ENCODE assay signal across 8 mouse cellular contexts in the genomic region with DNA sequence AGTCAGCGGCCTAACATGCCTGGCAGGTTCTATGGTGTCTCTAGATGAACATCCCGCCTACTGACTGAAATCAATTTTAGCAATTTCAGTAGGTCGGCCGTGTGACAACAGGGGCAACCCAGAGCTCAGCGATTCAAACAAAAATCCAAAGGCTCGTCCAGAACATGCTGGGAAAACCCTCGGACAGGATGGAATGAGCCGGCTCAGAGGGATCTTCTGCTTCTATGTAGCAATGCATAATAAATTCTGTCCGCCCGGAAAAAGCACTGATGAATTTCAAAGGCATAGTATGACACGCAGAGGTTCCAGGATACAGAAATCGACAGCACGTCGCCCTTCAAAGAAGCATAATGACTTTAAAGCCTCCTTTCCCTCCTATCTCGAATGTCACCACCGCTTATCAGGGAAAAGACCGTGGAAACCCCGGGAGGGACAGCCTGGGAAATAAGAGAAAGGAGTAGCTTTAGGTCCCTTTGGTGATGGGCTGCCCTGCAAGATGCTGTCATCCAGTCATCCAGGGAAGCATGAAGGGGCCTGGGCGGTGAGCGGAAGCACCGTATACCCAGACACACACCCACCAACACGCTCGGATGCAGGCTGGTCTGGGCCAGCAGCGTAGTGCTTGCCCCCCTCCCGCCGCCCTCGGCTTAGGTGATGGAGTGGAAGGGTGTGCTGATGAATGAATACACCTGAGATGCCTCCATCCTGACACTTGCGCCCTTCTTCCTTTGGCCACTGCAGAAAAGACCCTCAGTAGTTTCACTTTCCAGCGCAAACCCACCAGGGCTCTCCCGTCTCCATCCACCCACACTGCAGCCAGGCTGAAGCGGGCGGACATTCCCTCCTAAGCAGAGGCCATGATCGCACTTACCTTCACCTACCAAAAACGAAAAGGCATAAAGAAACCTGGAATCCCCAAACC. TPM values are rescaled to one million over a fixed set of nuclear protein-coding genes. Genes with fewer than 3 reads are reported as not detected.
DNase-seq lines count a peak whose midpoint lies in the region; ATAC-seq and TF ChIP-seq lines count a peak whose summit lies in the region.

No protein-coding gene starts in this region.

- DNase-seq in CD4-positive helper T cell, adult 2 months (ENCODE audit: low read depth, low spot score), result peak; percentile 63
- peak; percentile 44 for DNase-seq in G1E (ENCODE audit: low spot score)
- DNase-seq in cerebellum, postnatal 25 days, result peak; percentile 74
- peak; percentile 52 to 68 for DNase-seq in kidney, postnatal 4 days
- peak; percentile 54 for DNase-seq in right cerebral cortex, postnatal 25 days
- DNase-seq in urinary bladder, postnatal 36 days (ENCODE audit: low spot score in 2 of 2), result no peak

- peaks cover 3% of the 10 kb centered on the region; the same call in 1 of the 2 replicates for H3K9me3 ChIP-seq in G1E (replicated peaks)

- H3K27ac ChIP-seq in macrophage, result no peak overlapping the region

- no peaks in the 10 kb centered on the region for H3K27me3 ChIP-seq in G1E (ENCODE audit: insufficient read depth, low read length)

- peaks cover 4% of the 10 kb centered on the region for H3K36me3 ChIP-seq in G1E (replicated peaks)
- no peaks in the 10 kb centered on the region for H3K36me3 ChIP-seq in macrophage (ENCODE audit: inconsistent target)

- 8% methylated on average over 34 of the region's 34 CpGs for WGBS in macrophage (ENCODE audit: missing documents)

- H3K4me3 ChIP-seq in G1E (ENCODE audit: low read depth, low read length) (peak overlapping the region; percentile 83), macrophage (ENCODE audit: inconsistent target) (peak overlapping the region; percentile 42)

- H3K79me2 ChIP-seq in macrophage (ENCODE audit: inconsistent target), result no peaks in the 10 kb centered on the region

- TF ChIP-seq CTCF in G1E (IDR thresholded peaks at IDR 0.05; ENCODE audit: low read depth, low read length), result no peak

- no peak for ATAC-seq in G1E (ENCODE audit: extremely low read depth, insufficient number of reproducible peaks, low FRiP score, poor library complexity, severe bottlenecking)
- ATAC-seq in granulocyte monocyte progenitor cell, adult 5-6 weeks (replicated peaks; ENCODE audit: poor library complexity, severe bottlenecking), result peak; percentile 31

- H3K4me1 ChIP-seq in G1E (ENCODE audit: insufficient read depth, low read depth, low read length), result peaks cover 64% of the 10 kb centered on the region

RNA-seq across cellular contexts. Expression of gene Sorbs1, which starts 0.8 kb away (rescaled TPM):
- total RNA-seq in G1E (2014; fragmentation: Nextera tagmentation), result 50.6 and 64.2 TPM in 2 replicates
- total RNA-seq in G1E (2017), result 12.6 and 19.2 TPM in 2 replicates
- 7.4 and 9.2 TPM in 2 replicates for polyA plus RNA-seq in G1E (2012)
- 3.7 and 7.9 TPM in 2 replicates for total RNA-seq in granulocyte monocyte progenitor cell, adult 5-6 weeks (2014; fragmentation: Nextera tagmentation)
- total RNA-seq in granulocyte monocyte progenitor cell, adult 5-6 weeks (2017), result 0.15 and 7.4 TPM in 2 replicates
- 1 to 10 TPM in 20 of 26 experiments, under 1 TPM in 6; 0.52 to 3.9 (median 1.6) TPM for total RNA-seq in macrophage (2018; cell fraction: chromatin; rRNA removed)
- total RNA-seq in macrophage (2018; cell fraction: cytosol; rRNA removed), result under 1 TPM; 0.13 to 0.83 (median 0.25) TPM
- 1 to 10 TPM in 15 of 26 experiments, under 1 TPM in 10, not detected in 1; 0.30 to 3.4 (median 1.1) TPM for total RNA-seq in macrophage (2018; cell fraction: nucleus; rRNA removed)
- polyA plus RNA-seq in macrophage (2018), result 0.19 to 0.77 TPM in 2 of 3 replicates, not detected in the other

Comparison
In these comparisons a context has a peak if more than half of its experiments do, and no peak if none do; other contexts are left out.
1. DNase-seq: peak in CD4-positive helper T cell, adult 2 months (single experiment), G1E (single experiment), cerebellum, postnatal 25 days (2 of 2), kidney, postnatal 4 days (2 of 2) and right cerebral cortex, postnatal 25 days (single experiment); none in urinary bladder, postnatal 36 days (0 of 2).